Comparison of ENCODE assay signal across 9 mouse cellular contexts in genomic region chr12:81197468-81198075, GRCm38 (mm10).
"Had no signal": no experiment of that assay in that cellular context is flagged by ENCODE, and none has a peak within 500 bp of the region (broad histone marks: within the 10 kb centered on the region; RNA-seq: fewer than 3 reads in every experiment).

No protein-coding gene starts in this region.

- H3K4me2 ChIP-seq: limb, embryonic 15.5 days; midbrain, embryonic 13.5 days had no signal

- H3K9ac ChIP-seq: limb, embryonic 15.5 days; midbrain, embryonic 13.5 days had no signal

- H3K4me3 ChIP-seq: limb, embryonic 15.5 days; midbrain, embryonic 13.5 days had no signal

- H3K27ac ChIP-seq: limb, embryonic 15.5 days; midbrain, embryonic 13.5 days had no signal

- DNase-seq: kidney, adult 18-20 months; kidney, postnatal 10 days; lung, adult 2 months; lung, postnatal 36 days; right cerebral cortex, postnatal 25 days; thymus, postnatal 4 days had no signal

- H3K4me1 ChIP-seq: limb, embryonic 15.5 days had no signal

- ATAC-seq: lung, postnatal 0 days; midbrain, embryonic 13.5 days had no signal

- H3K27me3 ChIP-seq: limb, embryonic 15.5 days had no signal

- H3K36me3 ChIP-seq: limb, embryonic 15.5 days; midbrain, embryonic 13.5 days had no signal

- H3K9me3 ChIP-seq: limb, embryonic 15.5 days; midbrain, embryonic 13.5 days had no signal
